Mouse (Mus musculus) liver, embryonic 16.5 days (tissue): Measurements from ENCODE around the gene Ubash3b. TPM values are rescaled to one million over a fixed set of nuclear protein-coding genes. Genes with fewer than 3 reads are reported as not detected.

Experiments used
- ATAC-seq: fragments of 200-750 bp; cut with Nextera tagmentation; 2 replicates; pipeline ENCODE4 v1.8.0; 2017; ENCODE audit warnings: low read depth, mild to moderate bottlenecking, moderate number of reproducible peaks, moderate library complexity
- H3K27ac ChIP-seq: fragments of 300-500 bp; sonication (generic); 2 replicates; pipeline ENCODE4 v1.5.1; 2014; ENCODE audit warnings: mild to moderate bottlenecking, low read length
- H3K27me3 ChIP-seq: fragments of 300-500 bp; sonication (generic); 2 replicates; pipeline ENCODE4 v1.6.1; 2014; ENCODE audit warnings: low read depth, low read length, mixed read lengths; ENCODE audit not compliant: control insufficient read depth, insufficient read depth
- H3K36me3 ChIP-seq: fragments of 300-500 bp; sonication (generic); 2 replicates; pipeline ENCODE4 v1.6.1; 2014; ENCODE audit warnings: mild to moderate bottlenecking; ENCODE audit not compliant: control insufficient read depth, insufficient read depth
- H3K4me1 ChIP-seq: fragments of 300-500 bp; sonication (generic); 2 replicates; pipeline ENCODE4 v1.6.1; 2014; ENCODE audit warnings: low read depth, low read length, mixed read lengths; ENCODE audit not compliant: control insufficient read depth
- H3K4me2 ChIP-seq: fragments of 300-500 bp; sonication (generic); 2 replicates; pipeline ENCODE4 v1.6.1; 2014; ENCODE audit warnings: low read depth, low read length, mixed read lengths
- H3K4me3 ChIP-seq: fragments of 300-500 bp; sonication (generic); 2 replicates; pipeline ENCODE4 v1.5.1; 2014; ENCODE audit warnings: low read depth, mild to moderate bottlenecking, low read length
- H3K9ac ChIP-seq: fragments of 300-500 bp; sonication (generic); 2 replicates; pipeline ENCODE4 v1.6.1; 2014; ENCODE audit warnings: low read depth, low read length
- H3K9me3 ChIP-seq: fragments of 300-500 bp; sonication (generic); replicated peaks from 2 replicates; pipeline ENCODE4 v1.6.1; 2016; ENCODE audit warnings: low read length; ENCODE audit not compliant: control insufficient read depth
- WGBS: fragments of 180-500 bp; shearing (Covaris S2); extraction: QIAGEN DNeasy Blood & Tissue Kit; methylation state at CpG from one replicate; pipeline ENCODE4 v1.1.7; 2014; ENCODE audit not compliant: insufficient replicate concordance; 5-methylcytosine and 5-hydroxymethylcytosine counted together
- polyA plus RNA-seq: library from polyadenylated mRNA; unstranded; fragments of >200 nt; fragmentation: Nextera tagmentation; extraction: Ambion mirVana; gene quantifications from 2 replicates; pipeline ENCODE4 v1.2.1, GENCODE M21; 2015

Gene Ubash3b
- polyA plus RNA-seq, 1 experiment from 2014 or later = 4.7 TPM

DNA sequence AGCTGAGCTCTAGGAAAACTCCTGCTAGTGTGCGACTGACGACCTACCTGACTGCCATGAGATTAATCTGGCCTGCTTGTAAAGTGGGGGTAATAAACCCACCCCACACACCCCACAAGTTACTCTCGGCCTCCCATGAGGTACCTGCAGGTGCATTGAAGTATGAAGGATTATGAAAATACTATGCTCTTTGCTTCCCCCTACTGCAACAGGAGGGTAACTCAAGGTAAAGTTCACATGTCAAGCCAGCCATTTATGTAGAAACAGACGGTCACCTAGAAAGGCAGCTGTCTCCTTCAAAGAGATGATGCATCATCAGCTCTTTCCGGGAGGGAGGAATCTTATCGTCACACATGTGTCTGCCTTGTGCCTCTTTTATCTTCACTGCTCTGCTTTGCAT is 131.7 kb downstream of the Ubash3b start:
- Histone ChIP-seq H3K9ac (no peak overlapping the region), H3K4me3 (no peak overlapping the region), H3K9me3 (no peaks in the 10 kb centered on the region), H3K4me1 (no peaks in the 10 kb centered on the region), H3K36me3 (no peaks in the 10 kb centered on the region), H3K27ac (no peak overlapping the region), H3K27me3 (no peaks in the 10 kb centered on the region), H3K4me2 (no peak overlapping the region)
- 57% methylated on average over 6 of the region's 6 CpGs for WGBS
- no peak for ATAC-seq

DNA sequence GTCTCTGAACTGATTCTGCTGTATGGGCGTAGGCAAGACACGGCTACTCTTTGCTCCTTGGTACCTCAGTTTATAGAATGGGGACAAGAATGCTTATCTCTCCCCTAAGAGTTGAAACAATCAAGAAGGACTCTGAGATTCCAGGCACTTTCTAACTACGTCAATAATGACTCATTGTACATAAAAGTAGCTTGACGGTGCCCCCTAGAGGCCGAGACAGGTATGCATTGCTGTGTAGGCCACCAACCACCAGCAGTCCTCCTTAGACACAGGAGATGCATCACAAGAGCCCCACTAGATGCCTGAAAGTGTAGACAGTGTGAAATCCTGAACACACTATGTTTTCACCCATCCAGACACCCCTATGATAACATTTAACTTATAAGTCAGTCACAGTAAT is 133.0 kb downstream of the Ubash3b start:
- no peaks in the 10 kb centered on the region for H3K27me3 ChIP-seq
- WGBS = 33% methylated on average over 5 of the region's 5 CpGs

DNA sequence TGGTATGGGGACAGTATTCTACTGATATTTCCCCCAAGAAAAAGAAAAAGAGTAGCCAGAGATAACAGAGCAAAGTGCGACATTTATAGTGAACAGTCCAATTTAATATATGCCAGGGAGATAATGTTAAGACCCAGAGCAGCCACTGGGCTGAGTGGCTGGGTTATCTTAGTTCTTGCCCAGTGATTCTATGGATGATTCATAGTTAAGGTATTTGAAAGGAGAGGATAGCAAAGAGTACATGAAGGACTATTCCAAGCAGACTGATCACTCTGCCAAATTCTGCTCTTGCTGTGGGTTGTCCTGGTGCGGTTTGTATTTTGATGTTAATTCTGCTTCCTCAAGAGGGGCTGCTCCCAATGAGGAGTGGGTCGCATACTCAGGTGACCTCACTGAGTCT is 139.8 kb downstream of the Ubash3b start:
- no peak for ATAC-seq
- Histone ChIP-seq H3K9me3 (no peaks in the 10 kb centered on the region), H3K27me3 (no peaks in the 10 kb centered on the region), H3K27ac (no peak overlapping the region), H3K4me2 (no peak overlapping the region), H3K9ac (no peak overlapping the region), H3K4me3 (no peak overlapping the region), H3K36me3 (no peaks in the 10 kb centered on the region), H3K4me1 (no peaks in the 10 kb centered on the region)
- WGBS = 49% methylated on average over 3 of the region's 3 CpGs

More for the DNA sequence above, 133.0 kb downstream of the Ubash3b start:
- Histone ChIP-seq H3K36me3 (no peaks in the 10 kb centered on the region), H3K9ac (no peak overlapping the region), H3K27ac (no peak overlapping the region), H3K9me3 (no peaks in the 10 kb centered on the region), H3K4me3 (no peak overlapping the region), H3K4me2 (no peak overlapping the region), H3K4me1 (no peaks in the 10 kb centered on the region)
- no peak for ATAC-seq

DNA sequence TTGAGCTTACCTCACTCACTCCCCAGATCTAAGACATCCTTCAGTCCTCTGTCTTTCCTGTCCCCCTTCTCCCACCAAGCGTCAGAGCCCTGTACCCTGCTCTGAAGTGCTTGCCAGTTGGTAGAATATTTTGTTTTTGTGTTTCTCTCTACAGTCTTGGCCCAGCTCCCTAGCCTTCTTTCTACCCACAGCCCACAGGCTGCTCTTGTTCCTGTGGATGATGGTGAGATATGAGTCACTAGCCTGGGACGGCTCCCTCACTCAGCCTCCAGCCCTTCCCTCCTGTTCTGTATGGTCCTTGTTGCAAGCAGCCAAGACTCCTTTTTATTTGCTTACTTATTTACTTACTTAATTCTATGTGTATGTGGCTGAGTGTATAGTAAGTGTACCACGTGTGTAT is 141.0 kb downstream of the Ubash3b start:
- 64% methylated on average over 3 of the region's 3 CpGs for WGBS

DNA sequence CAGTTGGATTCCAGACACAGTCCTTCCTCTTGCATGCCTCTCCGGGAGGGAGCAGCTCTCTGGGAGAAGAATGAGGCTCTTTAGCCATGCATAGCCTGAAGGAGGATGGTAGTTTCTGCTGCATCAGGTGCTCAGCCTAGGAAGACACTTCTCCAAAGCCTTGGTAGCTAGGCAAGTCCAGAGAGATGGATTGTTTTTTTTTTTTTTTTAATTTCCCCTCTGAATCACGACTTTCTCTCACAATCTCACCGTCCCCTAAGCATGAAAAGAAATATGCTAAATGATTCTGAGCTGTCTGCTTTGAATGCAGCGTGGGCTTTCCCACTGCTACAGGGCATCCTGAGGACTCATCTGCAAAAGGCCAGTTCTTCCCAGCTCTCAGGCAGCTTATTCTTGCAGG is 147.0 kb downstream of the Ubash3b start:
- H3K36me3 ChIP-seq = no peaks in the 10 kb centered on the region
- H3K4me2 ChIP-seq = no peak overlapping the region
- H3K27ac ChIP-seq = no peak overlapping the region
- H3K9ac ChIP-seq = no peak overlapping the region
- H3K9me3 ChIP-seq = no peaks in the 10 kb centered on the region
- ATAC-seq = no peak
- H3K4me1 ChIP-seq = no peaks in the 10 kb centered on the region
- no peaks in the 10 kb centered on the region for H3K27me3 ChIP-seq
- H3K4me3 ChIP-seq = no peak overlapping the region
- 66% methylated on average over 4 of the region's 4 CpGs for WGBS

More for the DNA sequence above, 141.0 kb downstream of the Ubash3b start:
- Histone ChIP-seq H3K9ac (no peak overlapping the region), H3K4me2 (no peak overlapping the region), H3K36me3 (no peaks in the 10 kb centered on the region), H3K27ac (no peak overlapping the region), H3K27me3 (no peaks in the 10 kb centered on the region), H3K9me3 (no peaks in the 10 kb centered on the region), H3K4me3 (no peak overlapping the region), H3K4me1 (no peaks in the 10 kb centered on the region)
- no peak for ATAC-seq

DNA sequence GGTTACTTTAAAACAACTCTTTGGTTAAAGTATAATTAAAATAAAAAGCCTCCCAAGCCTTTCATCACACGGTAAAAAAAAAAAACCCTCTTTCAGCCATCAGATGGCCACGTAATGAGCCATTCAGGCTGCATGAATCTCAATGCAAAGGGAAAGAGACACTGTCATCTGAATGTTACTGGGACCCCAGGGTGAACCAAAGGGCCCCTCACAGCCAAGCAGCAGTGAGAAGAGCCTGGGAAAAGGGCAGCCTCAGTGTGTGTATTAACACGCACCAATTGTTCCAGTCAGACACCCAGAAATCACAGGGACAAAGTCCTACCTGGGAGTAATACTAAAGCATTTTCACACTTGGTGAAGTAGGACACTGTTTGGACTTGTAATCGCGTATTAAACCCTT is 149.0 kb downstream of the Ubash3b start:
- Histone ChIP-seq H3K4me1 (no peaks in the 10 kb centered on the region), H3K9me3 (no peaks in the 10 kb centered on the region), H3K9ac (no peak overlapping the region), H3K27me3 (no peaks in the 10 kb centered on the region), H3K4me2 (no peak overlapping the region), H3K27ac (no peak overlapping the region), H3K36me3 (no peaks in the 10 kb centered on the region), H3K4me3 (no peak overlapping the region)
- no peak for ATAC-seq
- 74% methylated on average over 5 of the region's 5 CpGs for WGBS

DNA sequence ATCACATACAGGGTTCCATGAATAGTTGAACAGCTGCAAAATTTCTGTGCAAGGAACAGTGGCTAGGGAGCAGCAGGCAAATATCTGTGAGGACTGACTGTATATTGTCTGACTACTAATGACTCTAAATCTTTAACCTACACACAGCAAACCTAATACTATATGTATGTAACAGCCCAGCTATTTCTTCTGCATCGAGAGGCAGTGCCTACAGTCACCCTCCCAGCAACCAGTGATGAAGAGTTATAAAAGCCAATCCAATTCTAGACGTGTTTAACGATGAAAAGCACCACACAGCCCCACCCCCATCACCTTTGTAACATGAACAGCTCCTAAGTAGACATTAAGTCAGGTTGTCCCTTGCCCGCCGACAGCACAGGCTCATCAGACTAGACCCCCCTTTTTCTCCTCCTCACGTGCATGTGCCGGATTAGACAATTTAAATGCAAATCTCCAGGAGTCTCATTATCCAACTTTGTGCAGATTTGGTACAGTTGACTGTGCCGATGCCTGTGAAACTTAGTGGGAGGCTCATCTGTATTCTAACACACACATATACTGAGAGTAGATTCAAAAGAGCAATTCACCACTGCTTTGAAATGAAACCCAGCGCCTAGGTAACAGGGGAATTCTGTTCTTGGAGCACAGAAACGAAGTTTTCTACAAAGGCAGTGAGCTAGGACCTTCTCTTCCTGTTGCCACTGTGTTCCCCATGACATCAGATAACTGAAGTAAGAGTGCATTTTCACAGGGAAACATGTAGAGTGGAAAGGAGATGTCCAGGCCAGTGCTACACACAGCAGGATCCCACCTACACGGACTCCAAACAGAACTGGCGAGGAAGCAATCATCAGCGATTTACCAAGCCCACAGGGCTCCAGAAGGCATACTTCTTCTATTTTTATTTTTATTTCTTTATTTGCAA is 149.7 kb downstream of the Ubash3b start:
- no peaks in the 10 kb centered on the region for H3K4me1 ChIP-seq
- H3K4me3 ChIP-seq = no peak overlapping the region
- H3K36me3 ChIP-seq = no peaks in the 10 kb centered on the region
- ATAC-seq = no peak
- H3K27me3 ChIP-seq = no peaks in the 10 kb centered on the region
- no peak overlapping the region for H3K9ac ChIP-seq
- H3K27ac ChIP-seq = no peak overlapping the region
- WGBS = 73% methylated on average over 13 of the region's 13 CpGs
- no peaks in the 10 kb centered on the region for H3K9me3 ChIP-seq
- H3K4me2 ChIP-seq = no peak overlapping the region

DNA sequence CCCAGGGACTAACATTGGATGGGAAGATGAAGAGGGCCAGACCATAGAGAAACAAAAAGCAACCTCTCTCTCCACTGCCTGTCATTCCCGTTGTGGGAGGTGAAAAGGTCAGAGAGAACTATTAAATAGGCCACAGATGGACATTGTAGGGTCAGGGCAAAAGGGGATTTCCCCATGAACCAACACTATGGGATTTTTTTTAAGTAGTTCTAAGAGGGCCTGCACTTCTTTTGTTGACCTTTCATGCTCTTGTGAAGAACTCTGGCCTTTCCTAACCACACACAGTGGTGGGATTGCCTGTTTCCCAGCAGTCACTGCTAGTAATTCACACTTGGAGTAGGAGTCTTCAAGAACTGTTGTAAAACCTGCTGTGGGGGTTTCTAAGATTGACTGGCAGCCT is 153.7 kb downstream of the Ubash3b start:
- no peaks in the 10 kb centered on the region for H3K27me3 ChIP-seq
- H3K36me3 ChIP-seq = no peaks in the 10 kb centered on the region
- H3K4me3 ChIP-seq = no peak overlapping the region
- no peak overlapping the region for H3K27ac ChIP-seq
- H3K9ac ChIP-seq = no peak overlapping the region
- H3K9me3 ChIP-seq = no peaks in the 10 kb centered on the region
- no peak for ATAC-seq
- 32% methylated on average over 1 of the region's 1 CpGs for WGBS
- no peaks in the 10 kb centered on the region for H3K4me1 ChIP-seq
- no peak overlapping the region for H3K4me2 ChIP-seq

DNA sequence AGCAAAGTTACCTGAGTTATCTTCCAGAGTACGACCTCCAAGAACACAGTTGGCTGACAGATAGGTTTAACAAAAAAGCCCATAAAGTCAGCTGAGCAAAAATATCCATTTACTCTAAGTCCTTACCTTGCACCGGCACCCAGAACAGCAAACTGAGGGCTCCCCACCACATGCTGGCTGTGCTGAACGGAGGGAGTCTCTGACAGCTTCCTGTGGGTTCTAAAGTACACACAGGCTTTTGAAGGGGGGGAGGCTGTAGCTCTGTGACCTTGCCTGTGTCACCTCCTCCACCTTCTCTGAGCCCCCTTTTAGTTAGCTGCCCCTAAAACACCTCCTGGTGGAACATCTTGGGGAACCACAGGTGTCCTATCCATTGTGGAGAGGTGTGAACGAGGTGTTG is 157.1 kb downstream of the Ubash3b start, which contains the start of gene Crtam:
TSS of gene Crtam (minus strand) at position 214 of the 400 bp plus-strand sequence.
- WGBS = 25% methylated on average over 4 of the region's 4 CpGs
- H3K4me2 ChIP-seq = no peak within 1 kb of the TSS
- H3K4me1 ChIP-seq = no peaks in the 10 kb centered on the region
- ATAC-seq = no peak
- no peaks in the 10 kb centered on the region for H3K9me3 ChIP-seq
- H3K4me3 ChIP-seq = no peak within 1 kb of the TSS
- H3K27ac ChIP-seq = no peak within 1 kb of the TSS
- no peaks in the 10 kb centered on the region for H3K27me3 ChIP-seq
- no peaks in the 10 kb centered on the region for H3K36me3 ChIP-seq
- no peak within 1 kb of the TSS for H3K9ac ChIP-seq
